Mouse (Mus musculus): ENCODE data around the gene Col23a1.
"Not testable (repeated sequence)": the region's sequence is repeated elsewhere in the genome, so short reads cannot be mapped to it uniquely, and the experiment has no call there.

The Col23a1 gene

DNA sequence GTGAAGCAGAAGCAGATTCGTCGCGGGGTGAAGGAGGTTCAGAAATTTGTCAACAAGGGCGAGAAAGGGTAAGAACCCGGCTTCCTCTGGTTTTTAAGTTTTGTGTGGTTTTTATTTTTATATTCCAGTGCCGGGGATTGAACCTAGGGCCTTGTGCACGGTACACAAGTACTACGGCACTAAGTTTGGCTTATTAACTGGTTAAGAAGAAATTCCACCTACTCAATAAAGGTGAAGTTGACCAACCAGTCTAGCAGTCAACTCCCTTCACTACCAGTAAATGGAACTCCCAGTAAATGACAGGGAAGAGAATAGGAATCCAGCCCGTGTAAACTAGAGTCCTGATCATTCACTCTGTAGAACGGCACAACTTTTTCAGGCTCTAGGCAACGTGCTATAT lies 330.4 kb downstream of the Col23a1 start:
- no peak for DNase-seq (ENCODE audit: low read depth)

DNA sequence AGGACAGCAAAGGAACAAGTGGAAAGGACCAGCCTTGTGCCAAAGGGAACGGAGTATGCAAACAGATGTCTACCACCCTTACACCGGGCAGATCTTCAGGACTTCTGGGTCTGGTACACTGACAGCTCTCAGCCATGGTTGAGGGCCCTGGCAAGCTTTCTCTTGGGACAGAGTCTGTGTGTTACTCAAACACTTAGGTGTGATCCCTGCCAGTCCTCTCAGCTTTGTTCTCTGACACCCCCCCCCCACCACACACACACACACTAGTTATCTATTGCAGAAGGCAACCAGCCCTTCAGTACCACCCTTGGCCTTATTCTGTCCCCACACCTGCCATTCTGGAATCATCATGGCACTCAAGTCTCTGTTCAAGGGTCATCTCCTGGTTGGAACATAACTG lies 332.1 kb downstream of the Col23a1 start:
- no peak for DNase-seq (ENCODE audit: low read depth)

DNA sequence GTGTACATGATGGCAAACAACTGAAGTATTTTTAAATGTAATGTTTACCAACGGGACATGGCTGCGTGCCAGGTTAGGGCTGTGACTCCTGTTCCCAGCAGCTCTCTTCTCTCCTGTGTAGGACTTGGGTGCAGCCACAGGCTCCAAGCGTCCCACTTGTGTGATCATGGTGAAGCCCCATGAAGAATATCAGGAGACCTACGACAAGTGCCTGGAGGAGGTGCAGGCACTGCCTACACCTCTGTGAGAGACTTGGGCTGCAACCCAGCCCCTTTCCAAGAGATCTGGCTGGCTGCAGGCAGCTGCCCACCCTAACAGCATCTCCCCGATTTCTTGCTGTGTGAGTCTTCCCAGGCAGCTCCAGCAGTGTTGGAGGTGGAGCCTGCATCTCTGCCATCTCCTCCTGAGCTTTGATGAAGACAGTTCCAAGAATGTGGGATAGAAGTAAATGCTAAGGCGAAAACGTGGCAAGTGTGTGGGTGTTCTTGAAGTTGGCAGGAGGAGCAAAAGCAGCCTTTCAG lies 333.3 kb downstream of the Col23a1 start:
- DNase-seq (ENCODE audit: low read depth), result no peak

DNA sequence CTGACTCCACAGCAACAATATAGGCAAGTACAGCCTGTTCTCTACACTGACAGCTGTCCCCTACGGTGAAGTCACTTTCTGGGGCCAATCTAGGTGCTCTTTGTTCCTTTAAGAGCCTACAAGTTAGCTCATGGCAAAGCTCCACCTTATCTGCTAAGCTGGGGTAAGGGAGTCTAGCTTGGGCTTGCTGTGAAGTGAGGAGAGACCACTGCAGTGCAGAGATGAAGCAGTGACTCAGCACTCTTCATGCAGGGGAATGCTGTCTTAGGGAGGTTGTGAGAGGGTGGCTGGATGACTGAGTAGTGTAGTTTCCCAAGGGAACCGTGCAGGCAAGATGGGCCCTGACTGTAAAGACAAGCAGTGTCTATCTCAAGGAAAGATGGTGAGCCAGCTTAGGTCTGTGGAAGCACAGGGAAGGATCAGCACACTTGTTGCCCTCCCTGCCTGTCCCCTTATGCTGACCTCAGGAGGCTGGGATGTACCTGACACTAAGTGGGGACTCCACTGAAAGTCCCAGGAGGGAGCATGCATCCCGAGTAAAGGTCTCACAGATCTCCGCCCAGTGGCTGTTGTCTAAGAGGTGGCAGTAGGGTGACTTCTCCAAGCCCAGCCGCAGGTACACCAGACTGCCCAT lies 335.6 kb downstream of the Col23a1 start:
- no peak for DNase-seq (ENCODE audit: low read depth)

DNA sequence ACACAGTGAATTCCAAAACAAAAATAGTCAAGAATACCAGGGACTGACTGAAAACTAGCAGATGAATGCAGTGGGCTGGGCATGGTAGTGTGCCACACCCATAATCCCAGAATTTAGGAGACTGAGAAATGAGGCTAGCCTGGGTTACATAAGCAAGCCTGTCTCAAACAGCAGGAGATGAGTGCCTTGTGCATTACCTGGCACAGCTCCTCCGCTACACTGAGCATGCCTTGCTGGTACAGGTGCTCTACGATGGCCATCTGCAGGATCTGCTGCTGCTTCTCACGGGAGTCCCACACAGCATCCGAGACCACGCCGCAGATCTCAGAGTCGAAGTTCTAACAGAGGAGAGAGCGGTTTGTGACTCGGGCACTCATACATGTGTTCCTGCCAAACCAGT lies 337.7 kb downstream of the Col23a1 start:
- no peak for DNase-seq (ENCODE audit: low read depth)

DNA sequence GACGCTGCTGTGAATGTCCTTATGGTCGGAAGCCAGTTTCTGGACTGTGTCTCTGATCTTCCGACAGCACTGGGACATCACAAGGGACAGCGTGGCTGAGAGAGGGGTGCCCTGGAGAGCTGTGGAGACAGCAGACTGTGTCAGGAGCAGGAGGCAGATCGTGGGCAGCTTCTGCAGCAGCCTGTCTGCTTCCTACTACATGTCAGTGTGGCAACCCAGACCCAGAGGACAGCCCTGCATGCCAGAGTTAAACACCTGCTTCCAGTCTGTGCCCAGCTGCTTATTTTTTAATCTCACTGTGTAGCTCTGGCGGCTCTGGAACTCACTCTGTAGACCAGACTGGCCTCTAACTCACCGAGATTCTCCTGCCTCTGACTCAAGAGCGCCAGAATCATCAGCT lies 338.2 kb downstream of the Col23a1 start:
- no peak for DNase-seq (ENCODE audit: low read depth)

DNA sequence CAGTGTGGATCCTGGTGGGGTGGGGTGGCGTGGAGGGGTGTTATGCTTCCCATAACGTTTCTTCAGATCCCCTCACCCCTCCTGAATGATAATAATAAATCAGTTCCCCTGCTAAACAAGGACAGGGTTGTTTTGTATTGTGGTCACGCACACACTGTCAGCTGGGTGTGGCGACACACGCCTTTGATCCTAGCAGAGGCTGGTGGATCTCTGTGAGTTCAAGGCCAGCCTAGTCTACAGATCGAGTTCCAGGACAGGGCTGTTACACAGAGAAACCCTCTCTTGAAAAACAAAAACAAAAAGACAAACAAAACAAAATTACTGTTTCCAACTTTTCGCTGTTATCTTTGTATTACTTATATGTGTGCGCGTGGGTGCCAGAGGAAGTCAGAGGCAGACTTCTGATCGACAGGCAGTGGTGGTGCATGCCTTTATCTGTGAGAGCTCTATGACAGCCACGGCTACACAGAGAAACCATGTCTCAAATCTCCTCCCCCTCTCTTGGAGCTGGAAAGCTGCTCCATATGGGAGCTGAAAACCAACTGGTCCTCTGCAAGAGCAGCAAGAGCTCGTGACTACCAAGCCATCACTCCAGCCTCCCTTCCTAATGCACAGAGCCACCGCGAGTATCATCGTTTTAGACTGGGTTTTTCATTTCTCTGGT lies 340.1 kb downstream of the Col23a1 start:
- DNase-seq (ENCODE audit: low read depth), result no peak

DNA sequence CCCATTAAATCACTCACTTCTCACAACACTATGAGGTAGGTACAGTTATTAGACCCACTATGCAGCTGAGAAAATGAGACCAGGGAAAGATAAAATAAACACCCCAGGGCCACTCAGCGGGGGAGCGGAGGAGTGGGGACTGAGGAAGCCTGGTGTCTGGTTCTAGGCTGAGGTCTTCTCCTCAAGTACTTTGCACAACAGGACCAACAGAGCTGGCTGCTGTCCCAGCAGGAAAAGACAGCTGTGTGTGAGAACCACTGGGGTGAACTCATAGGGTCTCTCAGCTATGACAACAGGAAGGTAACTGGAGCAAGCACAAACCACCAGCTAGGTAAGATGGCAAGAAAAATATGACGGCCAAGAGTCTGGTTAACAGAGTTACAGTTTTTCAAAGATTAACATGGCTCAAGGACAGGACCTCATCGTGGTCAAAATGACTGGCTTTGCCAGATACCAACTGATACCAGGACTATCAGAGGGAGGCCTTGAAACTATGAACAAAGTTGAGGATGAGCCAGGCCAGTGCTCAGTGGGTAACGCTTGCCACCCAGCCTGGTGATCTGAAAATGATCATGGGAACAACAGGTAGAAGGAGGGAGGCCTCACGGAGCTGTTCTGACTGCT lies 342.5 kb downstream of the Col23a1 start:
- no peak for DNase-seq (ENCODE audit: low read depth)

DNA sequence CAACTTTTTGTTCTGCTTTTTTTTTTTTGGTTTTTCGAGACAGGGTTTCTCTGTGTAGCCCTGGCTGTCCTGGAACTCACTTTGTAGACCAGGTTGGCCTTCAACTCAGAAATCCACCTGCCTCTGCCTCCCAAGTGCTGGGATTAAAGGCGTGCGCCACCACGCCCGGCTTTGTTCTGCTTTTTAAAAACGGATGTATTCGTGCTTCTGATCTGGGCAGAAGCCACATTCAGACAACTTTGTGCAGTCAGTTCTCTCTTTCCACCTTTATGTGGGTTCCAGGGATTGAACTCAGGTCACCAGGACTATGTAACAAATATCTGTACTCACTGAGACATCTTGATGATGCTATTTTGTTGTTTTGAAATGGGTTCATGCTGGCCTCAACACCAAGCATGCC lies 343.5 kb downstream of the Col23a1 start:
- not testable (repeated sequence) for DNase-seq (ENCODE audit: low read depth)

Measured in NIH3T3 (cell line).